Mouse (Mus musculus) kidney, adult 2 months (tissue): ENCODE data around the gene 1110008P14Rik.

Experiments used
- CTCF ChIP-seq: fragments of 200-500 bp; conservative IDR thresholded peaks from 2 replicates; pipeline ENCODE4 v1.5.1; 2011; ENCODE audit warnings: low read depth, mild to moderate bottlenecking, control low read depth, low read length, moderate library complexity, mixed read lengths; ENCODE audit not compliant: insufficient read depth, insufficient read length
- POLR2A ChIP-seq: fragments of 200-500 bp; IDR thresholded peaks from one replicate; pipeline ENCODE4 v1.6.1; 2011; ENCODE audit warnings: low read depth, low read length, control low read depth

GRCm38 (mm10) chr2:32419359-32419758 is 37.6 kb upstream of the 1110008P14Rik start:
- TF ChIP-seq POLR2A, result no peak
- TF ChIP-seq CTCF, result no peak
